Mouse (Mus musculus) liver, embryonic 14.5 days (tissue): ENCODE measurements around the gene Scrn1.

Source experiments
- CTCF ChIP-seq: IDR thresholded peaks from 2 replicates; pipeline ENCODE4 v1.5.1; 2016; ENCODE audit warnings: antibody characterized with exemption, low read depth, control low read depth
- EP300 ChIP-seq: IDR thresholded peaks from 2 replicates; pipeline ENCODE4 v1.6.1; 2016; ENCODE audit warnings: antibody characterized with exemption, low read depth

DNA sequence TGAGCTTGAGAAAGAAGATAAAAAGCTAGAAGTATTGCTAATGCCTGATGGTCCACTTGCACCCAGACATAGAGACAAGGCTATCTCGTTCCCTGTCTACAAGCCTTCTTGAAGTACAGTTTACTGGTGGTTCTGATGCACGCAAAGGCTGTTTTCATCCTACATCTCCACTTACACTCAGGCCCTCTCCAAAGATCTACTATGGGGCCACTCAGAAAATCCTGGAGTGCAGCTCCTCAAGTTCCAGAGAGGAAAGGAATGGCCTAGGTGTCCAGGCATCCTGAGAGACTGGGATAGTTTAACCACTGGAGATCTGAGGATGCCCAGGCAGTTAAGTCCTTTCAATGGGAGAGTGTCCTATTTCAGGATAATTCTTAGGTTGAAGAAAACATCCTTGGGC is 24.4 kb upstream of the Scrn1 start:
- TF ChIP-seq CTCF (no peak), EP300 (no peak)
